Mouse (Mus musculus) frontal cortex, adult (tissue): ENCODE results near the gene Inf2.
A peak's percentile ranks its signal among the peaks of the same experiment; 100 is the strongest.

Source experiments
- ATAC-seq: cut with Nextera tagmentation; 2 replicates; pipeline ENCODE4 v1.9.2; 2017; ENCODE audit warnings: mild to moderate bottlenecking, moderate library complexity, mixed read lengths; ENCODE audit not compliant: low TSS enrichment

The Inf2 gene

DNA sequence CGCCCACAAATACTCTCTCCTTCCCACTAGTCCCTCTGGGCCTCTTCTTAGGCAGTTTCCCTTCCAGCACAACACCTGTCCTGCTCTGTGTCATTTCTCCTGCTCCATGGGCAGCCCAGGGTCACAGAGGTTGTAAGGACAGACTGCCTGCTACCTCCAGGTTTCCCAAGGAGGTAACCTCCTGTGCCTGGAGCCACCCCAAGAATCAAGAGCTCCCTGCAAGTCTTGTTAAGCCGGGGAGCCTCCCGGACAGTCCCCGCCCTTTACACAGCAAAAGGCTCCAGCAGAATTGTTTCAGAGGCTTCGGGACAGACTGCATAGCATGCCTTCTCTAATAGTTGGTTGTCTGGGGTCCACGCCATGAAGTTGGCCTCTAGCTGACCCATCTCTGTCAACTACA lies 37.9 kb downstream of the Inf2 start:
- no peak for ATAC-seq

DNA sequence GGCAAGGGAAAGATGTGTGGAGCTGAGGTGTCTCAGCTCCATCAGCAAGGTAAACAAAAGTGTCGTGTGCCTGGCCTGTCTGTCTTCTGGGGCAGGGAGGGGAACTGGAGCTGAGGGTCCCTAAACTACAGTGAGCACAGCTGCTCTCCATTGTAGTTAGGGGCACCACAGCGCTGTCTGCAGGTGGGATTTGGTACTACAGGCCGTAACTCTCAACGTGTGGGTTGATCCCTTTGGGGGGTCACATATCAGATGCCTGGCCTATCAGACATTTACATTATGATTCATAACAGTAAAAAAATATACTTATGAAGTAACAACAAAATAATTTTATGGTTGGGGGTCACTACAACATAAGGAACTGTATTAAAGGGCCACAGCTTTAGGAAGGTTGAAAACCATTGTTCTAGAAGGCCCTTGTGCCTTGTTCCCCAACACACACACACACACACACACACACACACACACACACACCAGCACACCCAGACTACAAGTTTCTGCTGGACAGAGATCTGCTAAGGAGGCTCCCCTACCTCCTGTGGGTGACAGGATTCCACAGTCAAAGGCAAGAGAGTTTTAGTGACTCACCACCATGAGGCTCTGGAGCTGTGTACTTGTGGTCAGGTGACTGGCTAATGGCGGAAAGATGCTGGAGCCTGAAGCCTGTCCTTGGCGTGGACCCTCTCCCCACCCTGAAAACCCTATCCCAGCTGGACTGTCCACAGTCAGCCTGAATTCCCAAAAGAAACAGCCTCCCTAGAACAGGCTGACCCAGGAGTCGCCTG lies 38.7 kb downstream of the Inf2 start:
- no peak for ATAC-seq

DNA sequence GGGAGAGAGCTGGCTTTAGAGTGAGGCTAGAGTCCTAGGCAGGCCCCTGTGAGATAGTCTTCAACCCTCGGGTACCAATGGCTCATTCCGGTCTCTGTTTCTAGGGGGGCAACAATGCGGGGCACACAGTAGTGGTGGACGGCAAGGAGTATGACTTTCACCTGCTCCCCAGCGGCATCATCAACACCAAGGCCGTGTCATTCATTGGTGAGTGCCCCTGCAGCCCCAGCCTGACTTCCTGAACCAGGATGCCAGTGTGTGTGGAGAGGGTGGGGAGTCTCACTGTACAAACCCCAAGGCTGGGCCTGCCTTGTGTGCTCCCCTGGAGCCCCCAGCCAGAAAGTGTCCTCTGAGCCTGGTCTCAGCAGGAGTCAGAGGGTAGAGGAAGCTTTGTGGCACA lies 39.6 kb downstream of the Inf2 start:
- no peak for ATAC-seq

DNA sequence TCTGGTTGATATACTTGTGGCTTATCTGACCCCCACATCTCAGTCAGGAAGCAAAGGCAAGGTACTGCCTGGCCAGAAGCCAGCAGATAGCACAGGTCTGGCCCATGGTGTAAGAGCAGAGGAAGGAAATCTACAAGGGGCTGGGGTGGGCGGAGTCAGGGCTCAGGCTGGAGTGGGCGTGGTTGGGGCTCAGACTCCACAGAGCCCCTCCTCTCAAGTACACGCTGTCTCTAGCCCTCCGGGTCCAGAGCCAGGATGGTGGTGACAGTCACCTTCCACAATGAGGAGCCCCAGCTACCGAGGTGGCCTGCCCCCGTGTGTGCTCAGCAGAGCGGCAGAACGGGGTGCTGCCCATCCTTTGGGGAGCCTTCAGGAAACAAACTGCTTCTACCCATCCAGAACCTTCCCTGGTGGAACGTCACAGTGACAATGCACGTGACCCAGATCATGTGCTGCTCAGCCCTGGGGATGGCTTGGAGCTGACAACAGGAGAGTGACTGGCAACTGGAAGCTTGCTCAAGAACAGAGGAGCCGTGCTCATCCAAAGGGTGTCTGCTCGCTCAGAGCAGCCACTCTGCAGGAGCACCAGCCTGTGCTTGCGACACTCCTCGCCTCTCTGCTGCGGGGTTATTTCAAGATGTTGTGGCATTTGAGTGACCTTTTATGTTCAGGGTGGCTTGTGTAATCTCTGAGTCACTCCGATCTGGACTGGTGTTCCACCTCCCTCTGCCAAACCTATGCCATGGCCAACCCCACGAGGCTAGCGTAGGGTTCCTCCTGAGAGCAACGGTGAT lies 40.5 kb downstream of the Inf2 start:
- peak; percentile 66 for ATAC-seq

DNA sequence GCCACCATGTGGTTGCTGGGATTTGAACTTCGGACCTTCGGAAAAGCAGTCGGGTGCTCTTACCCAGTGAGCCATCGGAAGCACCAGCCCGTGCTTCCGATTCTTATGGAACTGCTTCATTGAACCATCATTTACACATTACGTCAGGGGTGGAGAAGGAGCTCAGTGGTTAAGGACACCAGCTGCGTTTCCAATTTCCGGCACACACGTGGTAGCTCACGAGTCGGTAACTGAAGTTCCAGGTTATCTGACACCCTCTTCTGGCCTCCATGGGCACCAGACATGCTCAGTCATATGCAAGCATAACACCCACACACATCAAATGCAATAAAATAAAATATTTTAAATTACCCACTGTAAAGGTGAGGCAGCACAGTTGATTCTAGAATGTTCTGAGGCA lies 41.4 kb downstream of the Inf2 start:
- ATAC-seq: no peak

DNA sequence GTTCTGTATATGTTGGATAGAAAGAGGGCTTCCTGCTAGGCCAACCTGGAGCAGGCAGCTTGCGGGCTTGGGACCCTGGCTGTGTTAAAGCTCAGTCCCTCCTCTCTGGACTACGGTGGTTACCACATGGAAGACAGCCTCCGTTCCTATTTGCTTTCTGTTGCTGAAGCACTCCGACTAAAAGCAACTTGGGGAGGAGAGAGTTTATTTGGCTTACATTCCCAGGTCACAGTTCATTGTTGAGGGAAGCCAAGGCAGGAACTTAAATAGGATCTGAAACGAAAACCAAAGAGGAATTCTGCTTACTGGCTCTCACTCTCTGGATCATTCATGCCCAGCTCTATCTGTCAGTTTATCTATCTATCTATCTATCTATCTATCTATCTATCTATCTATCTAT lies 42.2 kb downstream of the Inf2 start:
- ATAC-seq: no peak

DNA sequence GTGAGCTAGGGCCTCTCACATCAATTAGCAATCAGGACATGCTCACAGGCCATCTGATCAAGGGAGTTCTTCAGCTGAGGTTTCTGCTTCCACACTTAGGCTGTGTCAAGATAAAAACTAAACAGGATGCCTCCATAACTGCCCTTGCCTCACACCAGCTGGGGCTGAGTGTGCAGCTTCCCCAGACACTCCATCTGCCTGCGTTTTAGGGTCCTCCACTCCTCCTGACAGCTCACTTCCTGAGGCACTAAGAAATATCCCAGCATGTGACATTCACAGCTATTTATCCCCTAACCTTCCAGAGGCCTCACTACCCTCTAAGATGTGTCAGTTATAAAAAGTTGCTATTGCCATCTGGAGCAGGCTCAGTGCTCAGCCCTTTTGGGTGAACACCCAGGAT lies 42.9 kb downstream of the Inf2 start:
- ATAC-seq: no peak

DNA sequence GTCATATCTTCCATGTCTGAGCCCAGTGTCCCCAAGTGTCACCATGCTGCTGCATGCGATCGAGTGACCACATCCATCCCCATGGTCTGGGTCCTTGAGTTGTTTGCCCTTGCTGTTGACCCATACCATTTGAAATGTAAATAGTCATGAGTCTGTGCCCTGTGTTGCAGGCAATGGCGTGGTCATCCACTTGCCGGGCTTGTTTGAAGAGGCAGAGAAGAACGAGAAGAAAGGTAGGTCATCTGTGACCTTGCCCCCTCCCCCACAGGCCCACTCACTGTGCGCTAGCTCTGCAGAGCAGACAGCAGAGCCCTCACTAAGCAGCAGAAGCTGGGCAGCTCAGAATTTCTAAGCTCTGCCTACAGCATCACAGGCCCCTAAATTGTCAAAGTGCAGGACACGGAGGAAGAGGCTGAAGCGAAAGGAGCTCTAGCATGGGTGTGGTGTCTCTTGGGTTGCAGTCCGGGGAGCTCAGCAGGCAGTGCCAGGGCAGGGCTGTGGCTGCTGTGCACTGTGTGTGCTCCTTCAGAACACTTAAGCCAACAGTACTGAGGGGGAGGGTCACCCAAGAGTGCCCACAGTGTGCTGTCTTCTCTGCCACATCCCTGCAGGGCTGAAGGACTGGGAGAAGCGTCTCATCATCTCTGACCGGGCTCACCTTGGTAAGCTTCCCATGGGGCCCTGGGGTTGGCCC lies 43.6 kb downstream of the Inf2 start:
- ATAC-seq: no peak

DNA sequence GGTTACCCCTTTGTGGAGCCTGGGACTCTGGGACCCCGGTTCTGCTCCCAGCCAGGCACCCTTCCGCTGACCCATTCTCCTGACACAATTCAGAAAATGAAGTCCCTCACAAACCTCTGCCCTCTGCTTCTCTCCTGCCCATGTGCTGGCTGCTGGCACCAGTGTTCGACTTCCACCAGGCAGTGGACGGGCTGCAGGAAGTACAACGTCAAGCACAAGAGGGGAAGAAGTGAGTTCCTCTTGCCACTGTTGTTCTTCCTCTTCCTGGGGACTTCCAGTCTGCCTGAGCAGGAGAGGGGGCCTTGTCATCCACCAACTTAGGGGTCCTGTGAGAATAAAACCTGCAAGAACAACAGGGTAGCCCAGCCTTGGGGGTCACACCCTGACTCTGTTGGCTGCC lies 44.3 kb downstream of the Inf2 start:
- no peak for ATAC-seq

DNA sequence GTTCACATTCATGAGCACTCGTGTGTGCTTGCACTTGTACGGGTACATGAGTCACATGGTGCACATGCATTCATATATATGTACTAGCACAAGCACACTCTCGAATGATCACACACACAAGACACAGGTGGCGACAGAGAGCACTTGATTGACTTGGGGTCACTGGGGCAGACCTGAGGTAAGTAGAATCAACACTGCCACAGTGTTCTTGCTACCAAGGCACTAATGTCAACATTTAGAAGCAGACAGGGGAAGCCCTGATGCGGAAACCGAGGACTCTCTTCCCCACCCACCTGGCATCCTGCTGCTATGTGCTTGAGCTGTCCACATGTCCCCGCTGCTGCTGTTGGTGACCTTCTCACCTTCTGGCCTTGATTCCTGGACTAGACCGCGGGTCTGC lies 45.1 kb downstream of the Inf2 start:
- no peak for ATAC-seq

DNA sequence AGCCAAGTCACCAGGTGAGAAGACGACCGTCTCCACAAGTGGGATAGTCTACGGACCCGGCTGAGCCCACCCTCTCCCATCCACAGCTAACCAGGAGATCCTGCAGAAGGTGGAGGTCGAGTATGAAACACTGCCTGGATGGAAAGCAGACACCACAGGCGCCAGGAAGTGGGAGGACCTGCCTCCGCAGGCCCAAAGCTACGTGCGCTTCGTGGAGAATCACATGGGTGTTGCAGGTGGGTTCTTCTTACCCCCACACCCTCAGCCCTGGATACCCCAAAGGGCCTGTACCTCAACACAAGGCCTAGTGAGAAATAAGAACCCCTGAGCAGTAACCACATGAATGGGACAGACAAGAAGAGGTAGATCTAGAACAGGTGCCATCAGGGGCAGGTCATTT lies 50.9 kb downstream of the Inf2 start:
- no peak for ATAC-seq

DNA sequence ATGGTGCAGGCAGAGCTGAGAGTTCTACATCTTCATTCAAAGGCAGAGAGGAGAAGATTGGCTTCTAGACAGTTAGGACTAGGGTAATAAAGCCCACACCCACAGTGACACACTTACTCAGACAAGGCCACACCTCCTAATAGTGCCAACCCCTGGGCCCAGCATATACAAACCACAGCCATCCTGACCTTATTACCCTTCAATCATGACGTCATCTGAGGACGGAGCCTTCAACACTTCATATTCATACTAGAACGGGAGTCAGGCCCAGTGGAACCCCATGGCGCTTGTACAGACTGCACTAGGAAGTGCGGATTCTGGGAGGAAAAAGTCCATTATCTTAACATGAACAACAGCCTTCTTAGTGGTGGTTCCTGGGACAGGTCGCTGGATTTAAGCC lies 54.5 kb downstream of the Inf2 start:
- no peak for ATAC-seq

DNA sequence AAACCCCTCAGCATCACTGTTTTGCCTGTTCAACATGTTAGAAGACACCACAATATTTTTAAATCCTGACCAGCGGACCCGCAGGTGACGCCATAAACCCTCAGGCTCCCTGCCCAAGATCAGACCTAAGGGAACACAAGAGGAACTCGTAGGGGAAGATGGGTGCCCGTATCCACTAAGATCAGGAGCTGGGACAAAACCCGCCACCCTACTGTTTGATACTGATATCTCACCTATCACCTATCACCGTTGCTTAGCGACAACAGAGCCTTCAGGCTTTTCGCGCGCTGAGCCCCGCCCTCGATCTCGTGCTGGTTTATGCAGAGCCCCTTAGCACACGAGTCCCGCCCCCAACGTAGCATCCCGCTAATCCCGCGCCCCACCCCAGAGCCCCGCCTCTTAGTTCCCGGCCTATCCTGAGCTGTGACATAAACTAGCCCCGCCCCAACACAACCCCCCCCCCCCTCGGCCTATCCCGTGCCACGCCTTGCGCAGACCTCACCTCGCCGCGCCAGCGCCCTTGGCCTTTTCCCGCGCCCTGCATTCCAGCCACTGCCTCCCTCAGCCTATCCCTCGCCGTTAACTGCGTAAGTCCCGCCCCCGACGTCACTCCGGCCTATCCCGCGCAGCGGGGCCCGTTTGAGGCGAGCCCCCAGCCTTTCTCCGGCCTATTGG lies 55.7 kb downstream of the Inf2 start, which contains the start of gene Siva1:
Siva1 (plus strand) TSS at position 500 of the 675 bp plus-strand sequence.
- peak; percentile 84 for ATAC-seq

DNA sequence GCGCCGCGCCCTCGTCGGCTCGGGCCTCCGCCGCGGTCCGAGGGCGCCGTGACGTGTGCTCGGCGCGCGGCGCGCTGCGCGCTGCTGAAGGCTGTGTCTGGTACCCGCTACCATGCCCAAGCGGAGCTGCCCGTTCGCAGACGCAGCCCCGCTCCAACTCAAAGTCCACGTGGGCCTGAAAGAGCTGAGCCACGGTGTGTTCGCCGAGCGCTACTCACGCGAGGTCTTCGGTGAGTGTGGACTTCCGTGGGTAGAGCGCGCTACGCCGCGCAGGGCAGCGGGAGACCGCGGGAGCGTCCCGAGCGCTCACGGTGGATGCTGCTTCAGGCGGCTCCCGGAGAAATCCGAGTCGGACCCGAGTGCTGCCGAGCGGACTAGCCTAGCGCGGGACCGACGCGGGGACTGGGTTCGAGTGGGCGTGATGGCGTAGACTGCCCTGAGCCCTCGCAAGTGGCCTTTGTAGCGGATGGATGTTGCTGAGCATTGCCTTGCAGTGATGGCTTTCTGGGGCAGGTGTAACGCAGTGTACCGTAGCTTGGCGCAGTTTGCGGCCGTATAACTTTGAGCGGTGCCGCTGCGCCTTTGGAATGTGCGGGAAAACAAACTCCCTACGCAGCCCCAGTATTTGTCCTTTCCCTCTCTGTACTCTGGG lies 56.4 kb downstream of the Inf2 start:
- peak; percentile 48 for ATAC-seq

DNA sequence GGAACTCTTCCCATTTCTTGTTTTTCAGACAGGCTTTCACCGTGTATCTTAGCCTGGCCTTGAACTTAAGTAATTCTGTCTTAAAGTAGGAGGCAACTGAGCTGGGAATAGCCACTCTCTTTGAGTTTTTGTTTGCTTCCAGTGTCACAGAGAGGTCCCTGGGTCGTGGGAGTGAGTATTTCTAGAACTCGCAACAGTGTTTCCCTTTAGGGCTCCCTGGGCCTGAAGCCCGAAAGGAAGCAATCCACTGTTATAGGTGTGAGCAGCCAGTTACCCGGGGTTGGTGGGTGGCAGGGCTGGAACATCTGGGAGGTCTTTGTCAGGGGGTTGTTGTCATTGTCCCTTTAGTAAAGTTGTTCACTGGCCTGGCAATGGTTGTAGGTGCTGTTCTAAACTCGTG lies 57.6 kb downstream of the Inf2 start:
- no peak for ATAC-seq

DNA sequence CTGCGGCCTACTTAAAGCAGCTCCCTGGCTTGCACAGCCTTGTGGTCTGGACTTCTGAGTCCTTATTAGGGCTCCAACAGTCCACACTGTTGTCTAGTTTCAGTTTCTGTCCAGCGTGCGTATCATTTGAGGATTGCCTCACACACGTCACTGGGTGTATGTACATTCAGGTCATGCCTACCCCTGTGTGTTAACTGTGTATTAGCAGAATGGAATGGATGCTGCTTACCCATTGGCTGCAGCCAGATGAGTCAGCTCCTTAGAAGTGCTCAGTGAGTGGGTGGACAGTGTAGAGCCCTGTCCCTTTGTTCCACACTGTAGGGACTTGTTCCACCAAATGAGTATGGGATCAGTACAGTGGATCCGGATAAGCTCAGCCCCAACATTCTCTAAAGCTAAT lies 59.5 kb downstream of the Inf2 start:
- no peak for ATAC-seq

DNA sequence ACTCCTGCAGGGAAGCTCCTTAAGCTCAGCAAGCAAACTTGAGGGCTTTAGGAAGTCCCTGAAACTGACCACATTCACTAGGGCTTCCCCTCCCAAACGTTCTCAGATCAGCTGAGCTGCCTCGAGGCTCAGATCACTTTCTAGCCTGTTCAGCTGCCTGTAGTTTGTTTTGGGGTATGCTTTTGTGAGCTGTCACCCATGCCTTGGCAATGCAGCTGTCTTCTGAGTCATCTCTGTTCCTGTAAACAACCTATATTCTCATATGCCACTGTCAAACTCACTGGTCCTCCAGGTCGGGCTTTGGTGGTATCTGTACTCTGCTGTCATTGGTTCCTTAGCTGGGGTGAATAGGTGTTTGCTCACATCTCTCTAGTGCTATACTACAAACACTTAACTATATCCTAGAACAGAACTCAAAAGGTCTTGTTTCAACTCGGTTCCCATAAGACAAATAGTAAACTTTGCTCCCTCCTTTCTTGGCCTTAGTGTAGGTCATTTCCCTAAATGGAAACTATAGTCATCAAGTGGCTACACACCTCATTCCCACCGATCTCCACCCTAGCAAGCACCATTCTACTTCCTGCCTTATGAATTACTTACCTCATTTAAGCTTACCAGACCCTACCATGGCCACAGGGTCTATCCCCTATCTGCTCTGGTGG lies 63.3 kb downstream of the Inf2 start:
- no peak for ATAC-seq

DNA sequence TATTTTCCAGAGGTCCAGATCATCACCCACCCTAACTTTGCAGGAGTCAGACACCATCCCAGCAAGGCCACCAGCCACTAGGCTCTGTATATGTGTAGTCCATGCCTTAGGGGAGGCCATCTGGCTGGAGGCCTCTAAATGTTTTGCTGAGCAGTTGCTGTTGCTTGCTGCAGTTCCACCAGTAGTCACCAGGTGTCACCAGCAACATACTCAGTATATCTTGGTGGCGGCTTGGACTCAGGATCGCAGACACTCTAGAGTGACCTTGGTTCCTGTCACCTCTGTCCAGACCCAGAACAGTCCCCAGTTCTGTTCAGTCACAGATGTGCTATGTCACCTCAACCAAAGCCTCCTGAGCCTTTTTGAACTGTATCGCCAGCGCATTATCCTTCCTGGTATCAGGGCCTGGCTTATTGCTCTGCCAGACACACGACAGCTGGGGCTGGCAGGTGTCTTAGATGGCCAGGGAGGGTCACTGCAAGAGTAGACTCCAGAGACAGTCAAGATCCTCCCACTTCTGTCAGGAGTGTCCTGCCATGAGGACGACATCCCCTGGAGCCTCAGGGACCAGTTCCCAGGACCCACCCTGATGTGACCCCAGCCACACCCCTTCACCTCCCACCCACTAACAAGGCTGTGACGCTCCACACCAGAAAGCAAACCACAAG lies 64.7 kb downstream of the Inf2 start:
- peak; percentile 71 for ATAC-seq

DNA sequence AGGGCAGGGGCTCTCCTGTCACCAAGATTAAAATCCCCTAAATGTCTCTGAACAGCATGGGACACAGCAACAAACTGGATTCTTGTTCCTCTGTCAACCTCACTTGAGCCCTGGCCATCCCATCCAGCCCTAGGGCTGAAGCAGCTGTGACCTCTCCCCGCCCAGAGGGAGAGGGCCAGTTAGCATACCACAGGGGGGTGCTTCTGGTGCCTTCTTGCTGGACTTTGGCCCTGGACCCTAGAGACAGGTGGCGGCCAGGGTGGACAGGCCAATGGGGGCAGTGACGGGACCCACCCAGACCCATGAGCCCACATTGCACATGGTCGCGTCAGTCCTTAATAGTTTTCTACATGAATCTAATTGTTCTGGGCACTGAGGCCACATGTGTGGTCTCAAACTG lies 65.5 kb downstream of the Inf2 start:
- no peak for ATAC-seq

DNA sequence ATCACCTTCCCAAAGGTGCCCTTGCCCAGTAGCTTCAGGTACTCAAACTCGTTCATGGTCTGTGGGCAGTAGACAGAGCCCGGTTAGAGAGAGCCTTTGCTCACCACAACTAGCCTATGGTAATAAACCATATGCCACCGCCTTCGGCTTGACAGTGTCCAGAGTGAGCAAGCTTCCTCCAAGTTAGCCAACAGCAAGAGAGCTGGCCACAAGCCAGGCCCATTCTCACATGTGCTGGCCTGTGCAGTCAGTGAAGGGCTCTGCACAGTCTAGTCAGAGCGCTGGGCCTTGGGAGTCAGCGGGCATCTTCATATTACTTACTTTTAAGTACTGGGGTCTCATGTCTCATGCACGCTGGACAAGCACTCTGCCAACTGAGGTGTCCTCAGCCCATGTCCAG lies 70.0 kb downstream of the Inf2 start:
- ATAC-seq: peak; percentile 12; the same call in 1 of the 2 replicates
